Mouse (Mus musculus): ENCODE data around the gene Gm21060. TPM values are rescaled to one million over a fixed set of nuclear protein-coding genes. Genes with fewer than 3 reads are reported as not detected.
"Not testable (repeated sequence)": the region's sequence is repeated elsewhere in the genome, so short reads cannot be mapped to it uniquely, and the experiment has no call there.

Gm21060 gene
- not detected in 2 replicates for polyA plus RNA-seq (2016; fragmentation: Nextera tagmentation; extraction: Ambion mirVana)

DNA sequence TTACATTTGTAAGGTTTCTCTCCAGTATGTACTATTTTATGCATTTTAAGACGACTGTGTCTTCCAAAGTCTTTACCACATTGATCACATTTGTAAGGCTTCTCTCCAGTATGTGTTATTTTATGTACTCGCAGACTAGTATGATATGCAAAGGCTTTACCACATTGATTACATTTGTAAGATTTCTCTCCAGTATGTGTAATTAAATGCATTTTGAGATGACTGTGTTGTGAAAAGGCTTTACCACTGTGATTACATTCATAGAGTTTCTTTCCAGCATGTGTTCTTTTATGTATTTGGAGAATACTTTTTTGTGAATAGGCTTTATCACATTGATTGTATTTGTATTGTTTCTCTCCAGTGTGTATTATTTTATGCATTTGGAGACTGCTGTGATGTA lies at the start of gene Gm21060:
Gene Gm21060, minus strand, starts transcription at position 101 of the 400 bp plus-strand sequence.
- Histone ChIP-seq H3K4me1 (replicated peaks) (no peaks in the 10 kb centered on the region), H3K9me3 (no peaks in the 10 kb centered on the region), H3K36me3 (no peaks in the 10 kb centered on the region), H3K27me3 (no peaks in the 10 kb centered on the region), H3K27ac (no peak within 1 kb of the TSS), H3K9ac (replicated peaks) (no peak within 1 kb of the TSS), H3K4me3 (replicated peaks) (no peak within 1 kb of the TSS), H3K4me2 (no peak within 1 kb of the TSS)
- WGBS = 87% methylated on average over 2 of the region's 2 CpGs
- ATAC-seq (ENCODE audit: insufficient number of reproducible peaks, insufficient read depth, low FRiP score, low TSS enrichment, low read depth) = no peak

- not testable (repeated sequence) for H3K9ac ChIP-seq (replicated peaks); H3K9me3 ChIP-seq; H3K36me3 ChIP-seq; ATAC-seq (ENCODE audit: insufficient number of reproducible peaks, insufficient read depth, low FRiP score, low TSS enrichment, low read depth); H3K4me2 ChIP-seq; H3K4me3 ChIP-seq (replicated peaks); H3K27me3 ChIP-seq; H3K27ac ChIP-seq; H3K4me1 ChIP-seq (replicated peaks)
- WGBS = 84% methylated on average over 3 of the region's 3 CpGs
Measured at GRCm38 (mm10) chr19:61320844-61321243, 24.0 kb upstream of the Gm21060 start.

- 36% methylated on average over 11 of the region's 11 CpGs for WGBS
- not testable (repeated sequence) for H3K27ac ChIP-seq; H3K27me3 ChIP-seq; ATAC-seq (ENCODE audit: insufficient number of reproducible peaks, insufficient read depth, low FRiP score, low TSS enrichment, low read depth); H3K4me2 ChIP-seq; H3K9me3 ChIP-seq; H3K4me3 ChIP-seq (replicated peaks); H3K4me1 ChIP-seq (replicated peaks); H3K9ac ChIP-seq (replicated peaks); H3K36me3 ChIP-seq
Measured at GRCm38 (mm10) chr19:61313185-61313584, 16.3 kb upstream of the Gm21060 start.

GRCm38 (mm10) chr19:61312400-61312799 lies 15.5 kb upstream of the Gm21060 start:
- not testable (repeated sequence) for ATAC-seq (ENCODE audit: insufficient number of reproducible peaks, insufficient read depth, low FRiP score, low TSS enrichment, low read depth); H3K4me1 ChIP-seq (replicated peaks); H3K36me3 ChIP-seq; H3K4me3 ChIP-seq (replicated peaks); H3K9ac ChIP-seq (replicated peaks); H3K27me3 ChIP-seq; H3K9me3 ChIP-seq; H3K4me2 ChIP-seq; H3K27ac ChIP-seq
- WGBS = 88% methylated on average over 10 of the region's 10 CpGs

GRCm38 (mm10) chr19:61308083-61308482 lies 11.2 kb upstream of the Gm21060 start:
- H3K27ac ChIP-seq; H3K4me2 ChIP-seq; H3K4me3 ChIP-seq (replicated peaks); H3K9me3 ChIP-seq; H3K4me1 ChIP-seq (replicated peaks); H3K9ac ChIP-seq (replicated peaks); H3K27me3 ChIP-seq; ATAC-seq (ENCODE audit: insufficient number of reproducible peaks, insufficient read depth, low FRiP score, low TSS enrichment, low read depth); H3K36me3 ChIP-seq: not testable (repeated sequence)
- 90% methylated on average over 1 of the region's 1 CpGs for WGBS

- H3K36me3 ChIP-seq; H3K27ac ChIP-seq; H3K27me3 ChIP-seq; H3K4me1 ChIP-seq (replicated peaks); ATAC-seq (ENCODE audit: insufficient number of reproducible peaks, insufficient read depth, low FRiP score, low TSS enrichment, low read depth); H3K9ac ChIP-seq (replicated peaks); H3K4me2 ChIP-seq; H3K4me3 ChIP-seq (replicated peaks); H3K9me3 ChIP-seq: not testable (repeated sequence)
- WGBS = 82% methylated on average over 4 of the region's 4 CpGs
Measured at GRCm38 (mm10) chr19:61285033-61285432, 11.8 kb downstream of the Gm21060 start.

- Histone ChIP-seq H3K4me1 (replicated peaks) (no peaks in the 10 kb centered on the region), H3K36me3 (no peaks in the 10 kb centered on the region), H3K9me3 (no peaks in the 10 kb centered on the region), H3K27me3 (no peaks in the 10 kb centered on the region), H3K27ac (no peak overlapping the region), H3K4me2 (no peak overlapping the region), H3K9ac (replicated peaks) (no peak overlapping the region), H3K4me3 (replicated peaks) (no peak overlapping the region)
- 48% methylated on average over 1 of the region's 1 CpGs for WGBS
- no peak for ATAC-seq (ENCODE audit: insufficient number of reproducible peaks, insufficient read depth, low FRiP score, low TSS enrichment, low read depth)
Measured at GRCm38 (mm10) chr19:61283581-61283980, 13.3 kb downstream of the Gm21060 start.

- no peak for ATAC-seq (ENCODE audit: insufficient number of reproducible peaks, insufficient read depth, low FRiP score, low TSS enrichment, low read depth)
- 89% methylated on average over 1 of the region's 1 CpGs for whole genome bisulfite sequencing
- H3K4me2 ChIP-seq = no peak overlapping the region
- H3K9ac ChIP-seq (replicated peaks) = no peak overlapping the region
- no peak overlapping the region for H3K4me3 ChIP-seq (replicated peaks)
- no peaks in the 10 kb centered on the region for H3K9me3 ChIP-seq
- H3K36me3 ChIP-seq = no peaks in the 10 kb centered on the region
- no peaks in the 10 kb centered on the region for H3K27me3 ChIP-seq
- H3K4me1 ChIP-seq (replicated peaks) = no peaks in the 10 kb centered on the region
- H3K27ac ChIP-seq = no peak overlapping the region
Measured at GRCm38 (mm10) chr19:61275446-61275845, 21.4 kb downstream of the Gm21060 start.

DNA sequence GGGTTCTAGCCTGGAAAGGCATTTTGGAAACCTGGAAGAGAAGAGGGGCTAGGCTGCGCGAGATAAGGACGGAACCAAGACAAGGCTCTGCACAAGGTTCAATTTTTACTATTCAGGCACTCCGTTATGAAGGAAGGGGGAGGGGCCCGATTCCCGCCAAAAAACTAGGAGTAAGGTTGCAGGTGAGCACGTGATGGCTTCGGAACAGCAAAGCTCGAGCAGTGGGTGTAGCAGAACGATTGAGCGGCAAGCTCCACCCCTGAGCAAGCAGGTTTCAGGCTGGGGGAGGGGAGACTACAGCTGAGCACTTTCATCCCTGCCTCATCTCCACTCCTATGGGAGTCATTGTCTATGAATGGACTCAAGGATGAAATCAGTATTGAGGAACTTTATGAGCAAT lies 27.7 kb downstream of the Gm21060 start:
- not testable (repeated sequence) for H3K9me3 ChIP-seq; H3K4me1 ChIP-seq (replicated peaks); H3K27me3 ChIP-seq; H3K9ac ChIP-seq (replicated peaks); ATAC-seq (ENCODE audit: insufficient number of reproducible peaks, insufficient read depth, low FRiP score, low TSS enrichment, low read depth); H3K4me3 ChIP-seq (replicated peaks); H3K36me3 ChIP-seq; H3K4me2 ChIP-seq; H3K27ac ChIP-seq
- WGBS = 33% methylated on average over 11 of the region's 11 CpGs

- H3K9ac ChIP-seq (replicated peaks) = no peak overlapping the region
- H3K4me1 ChIP-seq (replicated peaks) = no peaks in the 10 kb centered on the region
- H3K27me3 ChIP-seq = no peaks in the 10 kb centered on the region
- H3K27ac ChIP-seq = no peak overlapping the region
- H3K36me3 ChIP-seq = no peaks in the 10 kb centered on the region
- no peak overlapping the region for H3K4me2 ChIP-seq
- H3K4me3 ChIP-seq (replicated peaks) = no peak overlapping the region
- no peaks in the 10 kb centered on the region for H3K9me3 ChIP-seq
- WGBS = 23% methylated on average over 7 of the region's 7 CpGs
- no peak for ATAC-seq (ENCODE audit: insufficient number of reproducible peaks, insufficient read depth, low FRiP score, low TSS enrichment, low read depth)
Measured at GRCm38 (mm10) chr19:61267141-61267540, 29.7 kb downstream of the Gm21060 start.

DNA sequence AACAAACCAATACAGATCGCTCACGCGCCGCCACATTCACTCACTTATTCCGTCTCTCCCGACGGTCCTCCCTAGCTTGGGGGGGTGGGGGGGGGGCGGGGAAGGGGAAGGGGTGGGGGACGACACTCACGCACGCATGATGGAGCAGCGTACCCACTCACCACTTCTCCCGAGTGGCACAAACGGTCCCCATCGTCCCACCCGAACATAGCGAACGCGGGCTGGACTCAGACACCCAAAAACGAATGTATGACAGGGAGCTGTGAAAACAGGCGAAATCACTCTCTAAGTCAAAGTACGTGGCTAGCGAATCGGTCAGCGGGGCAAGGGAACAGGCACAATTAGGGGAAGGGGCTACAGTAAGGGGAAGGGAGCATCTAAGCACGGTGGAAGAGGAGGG lies 30.2 kb downstream of the Gm21060 start:
- Histone ChIP-seq H3K9me3 (no peaks in the 10 kb centered on the region), H3K27me3 (no peaks in the 10 kb centered on the region), H3K4me1 (replicated peaks) (no peaks in the 10 kb centered on the region), H3K36me3 (no peaks in the 10 kb centered on the region), H3K9ac (replicated peaks) (no peak overlapping the region), H3K4me3 (replicated peaks) (no peak overlapping the region), H3K27ac (no peak overlapping the region), H3K4me2 (no peak overlapping the region)
- no peak for ATAC-seq (ENCODE audit: insufficient number of reproducible peaks, insufficient read depth, low FRiP score, low TSS enrichment, low read depth)
- 3% methylated on average over 25 of the region's 26 CpGs for WGBS

DNA sequence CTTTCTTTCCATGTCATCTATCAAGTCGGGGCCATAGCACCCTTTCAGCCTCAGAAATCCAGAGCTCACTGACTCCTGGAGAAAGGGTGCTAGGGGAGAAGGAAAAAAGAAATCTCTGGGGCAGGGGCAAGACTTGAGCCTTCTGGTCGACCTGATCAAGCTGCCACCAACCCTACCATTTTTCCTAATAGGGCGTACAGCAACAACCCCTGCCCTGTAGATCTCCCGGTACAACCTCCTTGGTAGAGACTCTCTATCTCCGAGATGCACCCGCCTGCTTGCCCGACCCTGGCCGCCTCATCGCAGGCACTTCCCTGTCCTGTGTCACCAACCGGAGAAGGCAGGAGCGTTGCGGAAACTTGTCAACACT lies 30.6 kb downstream of the Gm21060 start:
- H3K36me3 ChIP-seq = no peaks in the 10 kb centered on the region
- no peaks in the 10 kb centered on the region for H3K27me3 ChIP-seq
- H3K4me3 ChIP-seq (replicated peaks) = no peak overlapping the region
- WGBS = 6% methylated on average over 12 of the region's 12 CpGs
- H3K9ac ChIP-seq (replicated peaks) = no peak overlapping the region
- H3K4me1 ChIP-seq (replicated peaks) = no peaks in the 10 kb centered on the region
- no peak for ATAC-seq (ENCODE audit: insufficient number of reproducible peaks, insufficient read depth, low FRiP score, low TSS enrichment, low read depth)
- H3K4me2 ChIP-seq = no peak overlapping the region
- H3K9me3 ChIP-seq = no peaks in the 10 kb centered on the region
- H3K27ac ChIP-seq = no peak overlapping the region
